Mouse (Mus musculus): ENCODE measurements at regions not wholly inside any gene's neighbourhood (a gene's known extent, or its start where the extent isn't known, plus 50 kb on each side); places are given as distances from the start of the nearest gene placed in this dataset.

DNA sequence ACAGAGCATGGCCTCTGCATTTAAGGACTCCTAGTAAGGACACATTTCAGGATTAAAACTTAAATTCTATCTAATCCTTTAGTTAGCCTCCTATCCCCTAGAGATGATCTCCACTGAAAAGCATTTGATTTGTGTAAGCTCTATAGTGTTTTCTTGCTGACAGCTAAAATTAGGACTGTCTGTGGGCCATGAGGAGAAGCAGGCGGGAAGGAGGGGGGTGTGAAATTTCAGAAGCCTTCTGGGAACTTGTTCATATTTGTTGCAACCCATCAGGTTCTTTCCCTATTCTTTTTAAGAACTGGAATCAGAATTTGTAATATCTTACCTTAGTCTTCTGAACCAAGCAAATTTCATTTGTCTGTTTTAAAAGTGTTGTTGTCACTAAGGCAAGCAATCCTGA is 114.7 kb upstream of the Sp4 start:
- no peak for DNase-seq (ENCODE audit: low spot score)

DNA sequence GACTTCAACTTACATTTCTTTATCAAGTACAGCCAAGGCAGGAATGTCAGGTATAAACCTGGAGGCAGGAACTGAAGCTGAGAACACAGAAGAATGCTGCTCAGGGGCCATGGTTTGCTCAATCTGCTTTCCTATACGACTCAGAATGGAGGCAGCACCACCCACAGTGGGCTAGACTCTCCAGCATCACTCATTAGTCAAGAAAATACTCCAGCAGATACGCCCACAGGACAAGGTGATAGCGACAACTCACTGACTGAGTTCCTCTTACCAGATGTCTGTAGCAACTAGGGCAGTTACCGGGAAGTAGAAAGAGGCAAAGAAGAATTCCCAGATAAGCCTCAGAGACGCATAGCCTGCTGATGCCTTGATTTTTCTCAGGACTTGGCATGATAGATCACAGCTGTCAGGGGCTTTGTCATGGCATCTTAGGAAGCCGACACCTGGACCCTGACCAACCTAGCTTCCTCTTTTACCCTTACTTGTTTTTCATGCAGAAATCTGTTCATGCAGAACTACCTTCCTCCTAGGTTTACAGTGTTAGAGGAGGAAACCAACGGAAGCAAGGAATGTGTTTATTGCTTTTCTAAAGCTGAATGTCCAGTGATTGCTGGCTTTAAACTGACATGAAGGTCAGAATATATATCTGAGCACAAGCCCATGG is 110.7 kb upstream of the Sp4 start:
- no peak for DNase-seq (ENCODE audit: low spot score)

DNA sequence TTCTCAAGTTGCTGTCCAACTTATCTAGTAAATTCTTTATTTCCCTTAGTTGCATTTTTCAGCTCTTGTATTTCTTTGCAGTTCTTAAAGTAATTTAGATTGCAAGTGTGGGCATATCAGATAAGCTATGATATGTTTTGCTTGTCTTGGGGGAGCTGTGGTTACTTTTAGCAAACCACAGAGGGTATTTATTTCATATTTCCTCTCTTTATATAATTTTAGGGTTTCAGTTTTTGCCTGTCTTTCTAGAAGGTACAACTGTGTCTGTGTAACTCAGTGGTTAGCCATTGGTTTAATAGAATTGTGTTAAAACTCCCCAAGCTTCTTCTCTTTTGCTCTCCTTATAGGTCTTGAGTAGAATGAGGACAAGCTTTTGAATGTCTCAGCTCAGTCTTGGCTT is 109.7 kb upstream of the Sp4 start:
- DNase-seq (ENCODE audit: low spot score), result no peak

DNA sequence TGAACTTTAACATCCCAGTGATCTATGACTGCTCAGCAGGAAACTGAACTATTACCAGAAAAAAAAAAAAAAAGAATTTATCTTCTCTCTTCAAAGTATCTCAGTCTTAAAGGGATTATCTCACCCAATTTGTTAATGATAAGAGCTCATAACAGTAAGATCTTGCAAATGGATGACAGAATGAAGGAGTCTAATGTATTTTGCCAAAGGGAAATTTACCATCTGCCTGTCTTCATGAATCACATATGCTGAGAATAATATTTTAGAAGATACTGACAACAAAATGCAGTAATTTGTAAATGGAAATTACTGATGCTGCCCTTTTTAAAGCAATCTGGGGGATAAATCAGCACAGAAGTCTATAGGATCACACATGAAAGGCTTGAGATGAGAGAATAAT is 103.9 kb upstream of the Sp4 start:
- no peak for DNase-seq (ENCODE audit: low spot score)

DNA sequence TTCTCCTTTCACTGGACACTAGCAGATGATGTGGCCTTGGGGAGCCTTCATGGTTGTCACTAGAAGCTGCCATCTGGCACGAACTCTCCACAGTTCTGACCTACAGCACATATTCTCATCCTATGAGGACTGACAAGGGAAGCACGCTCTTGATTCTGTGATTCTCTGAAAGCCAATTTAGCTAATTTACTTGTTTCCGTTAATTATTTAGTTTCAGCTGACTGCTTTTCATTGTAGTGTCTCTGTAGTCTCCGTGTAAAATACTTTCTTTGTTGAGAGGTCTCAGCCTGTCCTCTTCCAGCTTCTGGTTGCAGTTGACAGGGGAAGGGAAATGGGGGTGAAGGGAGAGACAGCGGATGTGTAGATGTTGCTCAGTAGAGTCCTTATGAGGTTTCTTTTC is 102.9 kb upstream of the Sp4 start:
- DNase-seq (ENCODE audit: low spot score), result no peak

DNA sequence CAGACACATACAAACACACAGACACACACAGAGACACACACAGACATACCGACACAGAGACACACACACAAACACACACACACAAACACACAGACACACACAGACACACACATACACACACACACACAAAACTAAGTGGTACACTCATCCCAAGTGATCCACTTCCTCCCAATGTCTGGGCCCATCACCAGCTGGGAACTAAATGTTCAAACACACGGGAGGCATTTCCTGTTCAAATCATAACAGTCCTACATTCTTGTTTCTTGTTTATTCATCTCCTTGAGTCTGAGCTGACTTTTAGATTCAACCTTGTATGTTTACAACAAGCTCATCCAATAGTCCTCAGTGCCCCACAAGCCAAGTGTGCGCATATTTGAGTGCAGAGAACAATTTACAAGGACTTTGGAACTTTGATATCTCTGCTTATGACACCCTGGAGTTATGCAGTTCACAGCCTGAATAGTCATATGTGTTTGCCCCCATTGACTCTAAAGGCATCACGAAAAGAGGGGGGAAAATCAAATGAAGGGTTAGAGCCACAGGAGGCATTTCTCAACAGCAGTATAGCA is 102.4 kb upstream of the Sp4 start:
- no peak for DNase-seq (ENCODE audit: low spot score)

DNA sequence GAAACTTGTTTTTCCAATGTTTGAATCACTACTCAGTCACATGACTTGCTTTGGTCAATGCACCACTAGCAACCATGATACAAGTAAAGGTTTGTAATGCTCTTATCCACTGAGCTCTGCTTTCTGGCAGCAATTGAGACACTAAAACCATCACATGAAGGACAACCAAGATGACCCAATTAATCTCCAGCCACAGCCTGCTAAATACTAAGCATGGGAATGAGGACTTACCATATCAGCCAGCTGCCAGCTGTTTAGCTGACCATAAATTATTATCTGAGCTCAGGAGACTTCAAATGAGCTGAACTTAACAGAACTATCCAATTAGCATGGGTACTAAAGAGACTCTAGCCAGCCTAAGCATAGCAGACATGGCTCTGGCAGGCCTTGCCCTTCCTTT is 100.1 kb upstream of the Sp4 start:
- DNase-seq (ENCODE audit: low spot score), result no peak

DNA sequence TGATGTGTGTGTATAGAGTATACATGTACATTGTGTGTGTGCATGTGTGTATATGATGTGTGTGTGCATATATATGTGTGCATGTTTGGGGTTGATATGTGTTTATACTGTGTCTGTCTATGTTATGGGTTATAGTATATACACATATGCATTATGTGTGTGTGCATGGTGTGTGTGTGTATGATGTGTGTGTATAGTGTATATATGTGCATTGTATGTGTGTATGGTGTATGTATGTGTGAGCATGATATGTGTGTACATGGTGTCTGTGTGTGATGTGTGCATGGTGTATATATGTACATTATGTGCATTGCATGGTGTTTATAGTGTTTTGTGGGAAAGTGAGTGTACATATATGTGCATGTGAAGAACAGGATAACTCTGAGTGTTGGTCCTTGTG is 90.4 kb upstream of the Sp4 start:
- DNase-seq (ENCODE audit: low spot score), result no peak

DNA sequence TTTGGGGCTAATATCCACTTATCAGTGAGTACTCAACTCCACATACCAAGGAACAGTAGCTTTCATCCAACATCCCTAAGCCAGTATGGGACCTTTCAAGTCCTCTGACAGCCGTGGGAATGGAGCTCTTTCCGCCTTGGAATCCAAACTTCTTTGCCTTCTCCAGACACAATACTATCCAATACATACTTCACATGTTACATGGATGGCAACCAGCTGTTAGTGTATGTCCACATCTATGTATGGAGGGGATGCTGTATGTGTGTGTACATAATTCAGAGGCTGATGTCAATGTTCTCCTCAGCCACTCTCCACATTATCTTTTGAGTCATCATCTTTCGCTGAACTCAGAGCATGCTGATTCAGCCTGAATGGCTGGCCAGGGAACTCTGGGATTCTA is 79.8 kb upstream of the Sp4 start:
- no peak for DNase-seq (ENCODE audit: low spot score)

DNA sequence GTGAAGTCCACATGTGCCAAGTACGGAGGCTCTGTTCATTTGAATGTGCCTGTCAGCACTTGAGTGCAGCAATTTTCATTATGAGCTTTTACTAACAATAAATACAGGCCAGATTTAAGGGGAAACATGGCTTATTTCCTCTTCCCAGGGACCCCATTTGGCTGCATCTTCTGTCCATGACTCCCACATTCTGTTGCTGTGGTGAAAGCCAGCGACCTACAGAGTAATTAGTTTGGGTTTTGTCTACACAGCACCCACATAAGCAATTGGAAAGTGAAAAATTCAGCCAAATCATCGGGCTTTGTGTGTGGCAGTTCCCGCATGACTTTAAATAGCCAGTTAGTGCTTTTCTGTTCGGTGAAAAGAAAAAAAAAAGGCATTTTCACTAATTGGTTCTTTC is 76.7 kb upstream of the Sp4 start:
- no peak for DNase-seq (ENCODE audit: low spot score)

DNA sequence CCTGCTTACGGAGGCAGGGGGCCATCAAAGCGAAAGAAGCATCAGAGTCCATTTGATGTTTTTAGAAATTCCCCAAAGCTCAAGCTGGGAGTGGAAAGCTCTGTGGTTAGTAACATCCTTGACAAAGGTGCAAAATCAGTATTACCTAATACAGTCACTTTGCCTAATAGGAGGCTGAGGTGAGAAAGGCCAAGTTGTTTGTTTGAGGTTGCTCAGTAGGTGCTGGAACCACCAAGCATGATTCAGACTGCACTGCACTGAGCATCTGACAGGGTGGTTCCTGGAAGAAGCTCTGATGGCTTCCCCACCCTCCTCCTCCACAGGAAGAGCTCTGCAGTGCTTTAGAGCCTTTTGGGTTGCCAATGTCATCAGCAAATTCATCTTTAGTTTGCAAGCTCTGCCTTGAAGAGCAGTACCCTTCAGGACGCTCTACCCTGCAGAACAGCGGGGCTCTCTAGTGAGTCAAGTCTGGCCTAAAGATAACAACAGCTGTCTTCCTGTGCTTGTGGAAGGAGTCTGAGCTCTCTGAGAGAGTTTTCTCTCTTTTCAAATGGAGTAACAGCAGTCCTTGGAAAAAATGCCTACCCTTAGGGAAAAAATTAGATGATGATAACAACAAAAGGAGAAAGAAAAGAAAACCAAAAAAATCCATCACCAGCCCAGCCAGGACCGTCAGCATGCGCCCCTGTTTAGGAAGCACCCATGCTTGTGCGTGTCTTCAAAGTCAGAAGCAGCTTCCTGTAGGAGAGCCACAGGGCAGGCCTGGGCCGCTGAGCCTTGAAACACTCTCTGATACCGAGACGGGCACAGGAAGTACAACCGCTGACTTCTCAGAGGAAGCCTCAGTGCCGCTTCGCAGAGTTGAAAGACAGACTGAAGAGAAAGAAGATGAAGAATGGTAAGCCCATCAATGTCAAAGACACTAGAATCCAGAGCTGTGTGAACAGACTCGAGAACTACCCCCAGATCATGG is 75.6 kb upstream of the Sp4 start:
- DNase-seq (ENCODE audit: low spot score), result no peak

DNA sequence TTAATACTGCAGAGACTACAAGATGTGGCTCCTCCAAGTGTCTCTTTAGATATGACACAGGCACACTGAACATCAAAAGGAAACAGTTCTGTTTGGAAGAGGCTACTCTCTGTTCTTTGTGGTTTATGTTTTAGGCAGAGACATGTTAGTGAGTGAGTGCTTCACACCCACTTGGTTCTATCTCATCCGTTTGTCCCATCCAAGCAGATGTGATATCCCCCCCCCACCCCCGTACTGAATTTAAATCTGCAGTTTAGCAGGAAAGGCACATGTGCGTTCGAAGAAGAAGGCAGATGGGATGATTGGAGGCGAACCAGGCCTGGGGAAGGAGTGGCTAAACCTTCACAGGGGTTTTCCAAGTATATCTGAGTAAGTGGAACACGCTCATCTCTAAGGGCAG is 72.0 kb upstream of the Sp4 start:
- no peak for DNase-seq (ENCODE audit: low spot score)

DNA sequence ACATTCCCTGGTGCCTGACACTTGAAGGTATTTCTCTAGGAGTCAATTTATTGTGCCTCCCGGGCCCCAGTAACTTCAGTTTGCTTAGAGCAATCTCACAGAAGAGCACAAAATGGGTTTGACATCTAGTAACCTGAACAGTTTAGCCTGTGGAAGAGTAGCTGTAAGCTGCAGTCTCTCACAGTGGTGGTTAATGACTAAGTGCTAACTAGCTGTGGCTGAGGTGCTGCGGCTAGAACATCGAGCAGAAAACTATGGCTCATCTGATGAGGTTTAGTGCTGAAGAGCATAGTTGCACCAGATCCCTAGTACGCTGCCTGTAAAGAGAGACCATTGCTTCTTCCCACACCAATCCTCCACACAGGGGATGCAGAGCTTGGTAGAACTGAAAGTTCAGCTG is 70.7 kb upstream of the Sp4 start:
- no peak for DNase-seq (ENCODE audit: low spot score)

DNA sequence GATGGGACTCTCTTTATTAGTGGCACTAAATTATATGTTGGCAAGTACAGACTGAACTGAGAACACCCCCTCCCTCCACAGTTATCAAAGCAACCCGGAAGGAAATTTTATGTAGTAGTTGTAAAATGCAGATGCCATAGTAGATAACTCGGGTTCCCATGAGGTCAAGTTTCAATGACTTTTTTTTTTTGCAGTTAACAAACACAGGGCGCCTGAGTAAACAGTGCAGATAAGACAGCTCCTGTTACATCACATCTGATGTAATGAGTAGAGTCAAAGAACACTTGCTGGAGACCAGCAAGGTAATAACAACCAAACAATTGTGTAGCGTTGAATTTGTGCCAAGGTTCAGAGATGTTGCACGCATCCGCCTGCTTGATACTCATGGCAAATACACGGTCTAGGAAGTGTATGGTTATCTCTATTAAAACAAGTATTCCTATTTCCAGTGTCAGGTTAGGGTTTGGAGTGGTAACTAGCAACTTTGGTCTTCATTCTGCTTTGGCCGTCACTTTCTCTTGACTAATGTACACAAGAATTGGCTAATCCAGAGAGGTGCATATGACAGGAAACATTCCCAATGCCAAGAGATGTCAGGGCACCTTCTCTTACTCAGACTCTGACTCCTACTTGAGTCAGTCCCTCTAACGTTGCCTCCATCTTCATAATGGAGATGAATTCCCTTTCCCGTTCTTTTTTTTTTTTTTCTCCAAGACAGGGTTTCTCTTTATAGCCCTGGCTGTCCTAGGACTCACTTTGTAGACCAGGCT is 66.3 kb upstream of the Sp4 start:
- no peak for DNase-seq (ENCODE audit: low spot score)

DNA sequence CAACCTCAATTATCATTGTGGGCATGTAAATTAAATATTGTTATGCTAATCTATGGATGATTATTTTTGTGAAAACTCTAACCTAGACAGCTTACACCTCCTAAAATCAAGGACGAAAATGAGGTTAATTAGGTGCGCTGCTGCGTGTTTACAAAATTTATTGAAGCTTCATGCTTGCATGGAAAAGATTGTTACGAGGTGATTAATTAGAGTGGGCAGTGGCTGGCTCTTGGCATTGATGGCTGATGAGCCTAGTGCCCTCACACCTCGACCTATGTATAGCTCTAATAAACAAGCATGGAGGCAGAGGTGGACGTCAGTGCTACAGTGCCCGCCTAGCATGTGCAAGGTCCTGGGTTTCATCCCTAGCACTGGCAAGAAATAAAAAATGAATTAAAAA is 51.6 kb upstream of the Sp4 start:
- DNase-seq (ENCODE audit: low spot score), result no peak

DNA sequence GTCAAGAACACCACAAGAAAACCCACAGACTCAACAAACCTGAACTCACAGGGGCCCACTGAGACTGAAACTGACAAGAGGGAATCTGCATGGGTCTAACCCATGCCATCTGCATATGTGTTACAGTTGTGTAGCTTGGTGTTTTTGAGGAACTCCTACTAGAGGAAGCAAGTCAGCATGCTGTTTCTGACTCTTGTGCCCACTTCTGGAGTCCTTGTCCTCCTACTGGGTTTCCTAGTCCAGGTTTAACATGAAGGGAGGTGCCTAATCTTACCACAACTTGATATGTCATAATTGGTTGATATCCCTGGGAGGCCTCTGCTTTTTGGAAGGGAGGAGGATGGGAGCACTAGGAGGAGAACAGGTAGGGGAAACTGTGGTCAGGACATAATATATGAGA is 50.2 kb upstream of the Sp4 start:
- DNase-seq (ENCODE audit: low spot score), result no peak
